Mouse (Mus musculus) erythroblast, embryonic 14.5 days (primary cell): Measurements from ENCODE around the gene Itih4.

Experiments used
- GATA1 ChIP-seq: IDR thresholded peaks from 2 replicates; pipeline ENCODE4 v1.6.1; 2012; ENCODE audit warnings: low read length, inconsistent platforms, mixed read lengths
- TAL1 ChIP-seq: IDR thresholded peaks from 3 replicates; pipeline ENCODE4 v1.6.1; 2012; ENCODE audit warnings: low read length, inconsistent platforms, mixed read lengths

- no peak for TF ChIP-seq GATA1
- TF ChIP-seq TAL1: no peak
Measured at GRCm38 (mm10) chr14:30913404-30913803, 27.1 kb downstream of the Itih4 start.
